Mouse (Mus musculus): ENCODE measurements at regions not wholly inside any gene's neighbourhood (a gene's known extent, or its start where the extent isn't known, plus 50 kb on each side); places are given as distances from the start of the nearest gene placed in this dataset.

DNA sequence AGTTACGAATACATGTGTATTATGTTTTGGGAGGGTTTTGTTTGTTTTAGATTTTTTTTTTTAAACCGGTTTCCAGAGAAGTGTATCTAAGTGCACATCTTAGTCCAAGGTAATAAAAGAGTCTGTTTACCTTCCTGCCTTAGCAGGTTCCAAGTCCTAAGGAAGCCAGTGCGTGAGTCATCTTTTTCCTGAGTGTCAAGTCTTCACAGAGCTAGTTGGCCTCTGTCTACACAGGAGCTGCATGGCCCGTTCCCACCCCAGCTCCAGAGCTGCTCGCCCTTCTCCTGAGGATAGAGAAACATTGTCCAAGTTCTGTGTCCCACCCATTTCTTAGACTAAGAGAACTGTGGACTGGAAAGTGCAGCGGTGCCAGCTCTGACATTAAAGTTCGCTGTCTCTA is 192.6 kb downstream of the Sptssa start:
- Histone ChIP-seq H3K27ac (replicated peaks) (no peak overlapping the region), H3K36me3 (no peaks in the 10 kb centered on the region), H3K4me1 (no peaks in the 10 kb centered on the region), H3K27me3 (ENCODE audit: low read depth, poor library complexity, severe bottlenecking) (no peaks in the 10 kb centered on the region), H3K9me3 (replicated peaks) (no peaks in the 10 kb centered on the region), H3K4me3 (no peak overlapping the region)
- WGBS = 88% methylated on average over 7 of the region's 7 CpGs
- DNase-seq (ENCODE audit: low spot score) = no peak

DNA sequence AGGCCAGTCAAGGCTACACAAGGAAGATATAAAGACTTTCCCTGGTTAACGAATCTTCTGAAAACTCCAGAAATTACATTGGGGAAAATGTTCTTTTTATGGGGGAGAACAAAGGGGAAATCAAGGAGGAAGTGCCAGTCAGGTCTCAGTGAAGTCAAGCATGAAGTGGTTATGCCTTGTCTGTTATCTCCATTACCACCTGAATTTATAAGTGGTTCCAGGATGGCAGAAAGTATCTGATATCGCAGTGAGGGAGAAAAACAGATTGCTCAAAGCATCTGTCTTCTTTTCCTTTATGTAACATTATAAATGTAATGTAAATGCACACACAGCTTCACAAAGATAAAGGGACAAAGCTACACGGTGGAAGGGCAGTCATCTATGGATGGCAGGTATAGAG is 195.0 kb downstream of the Sptssa start:
- H3K27me3 ChIP-seq (ENCODE audit: low read depth, poor library complexity, severe bottlenecking) = no peaks in the 10 kb centered on the region
- no peaks in the 10 kb centered on the region for H3K9me3 ChIP-seq (replicated peaks)
- no peak overlapping the region for H3K4me3 ChIP-seq
- no peak overlapping the region for H3K27ac ChIP-seq (replicated peaks)
- H3K4me1 ChIP-seq = no peaks in the 10 kb centered on the region
- 90% methylated on average over 3 of the region's 3 CpGs for WGBS
- H3K36me3 ChIP-seq = no peaks in the 10 kb centered on the region
- DNase-seq (ENCODE audit: low spot score) = no peak

DNA sequence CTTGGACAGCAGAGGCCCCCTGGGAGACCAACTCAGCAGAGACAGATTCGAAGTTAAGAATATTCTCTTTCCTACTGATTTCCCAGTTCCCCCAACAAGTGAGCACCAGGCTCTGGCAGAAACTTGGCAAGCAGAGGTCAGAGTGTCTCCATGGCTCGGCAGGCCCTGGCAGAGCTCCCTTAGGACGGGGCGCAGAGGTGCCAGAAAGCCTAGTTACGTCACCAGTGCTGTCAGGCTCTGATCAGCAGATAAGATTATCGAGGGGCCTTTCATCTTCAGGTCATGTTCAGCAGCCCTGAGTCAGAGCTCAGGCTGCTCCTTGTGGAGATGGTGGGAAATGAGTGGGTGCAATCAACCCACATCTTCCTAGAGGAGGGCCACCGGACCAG is 196.2 kb downstream of the Sptssa start:
- Histone ChIP-seq H3K4me1 (no peaks in the 10 kb centered on the region), H3K4me3 (no peak overlapping the region), H3K27ac (replicated peaks) (no peak overlapping the region), H3K27me3 (ENCODE audit: low read depth, poor library complexity, severe bottlenecking) (no peaks in the 10 kb centered on the region), H3K36me3 (no peaks in the 10 kb centered on the region), H3K9me3 (replicated peaks) (no peaks in the 10 kb centered on the region)
- DNase-seq (ENCODE audit: low spot score) = no peak
- WGBS = 88% methylated on average over 7 of the region's 7 CpGs

DNA sequence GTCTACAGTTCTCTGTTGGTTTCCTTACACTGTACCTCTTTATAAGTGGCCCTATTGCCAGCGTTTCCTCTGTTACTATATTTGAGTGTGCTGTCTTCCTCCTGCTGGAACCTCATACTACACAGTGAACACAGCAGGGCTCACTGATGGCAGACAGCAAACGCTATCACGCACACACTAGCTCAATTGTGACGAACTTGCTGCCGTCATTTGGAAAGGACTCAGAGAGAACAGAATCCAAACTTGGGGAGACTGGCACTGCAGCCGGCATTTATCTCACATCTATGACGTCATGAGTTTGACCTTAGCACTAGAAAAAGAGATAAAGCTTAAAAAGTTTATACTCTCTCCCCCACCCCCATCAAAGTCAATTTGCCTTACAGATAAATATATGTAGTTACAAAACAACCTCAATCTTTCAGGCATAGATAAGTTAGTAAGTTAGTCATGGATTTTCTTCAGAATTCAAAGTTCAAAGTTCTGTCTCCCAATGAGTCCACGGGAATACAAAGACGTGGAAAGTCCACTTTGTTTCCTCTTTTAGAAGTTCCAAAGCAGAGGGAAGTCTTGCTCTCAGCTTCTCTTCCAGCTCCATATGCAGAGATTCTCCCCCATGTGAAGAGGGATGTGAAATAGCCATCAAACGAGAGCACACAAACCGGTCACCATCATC is 196.8 kb downstream of the Sptssa start:
- DNase-seq (ENCODE audit: low spot score) = no peak
- H3K4me1 ChIP-seq = no peaks in the 10 kb centered on the region

DNA sequence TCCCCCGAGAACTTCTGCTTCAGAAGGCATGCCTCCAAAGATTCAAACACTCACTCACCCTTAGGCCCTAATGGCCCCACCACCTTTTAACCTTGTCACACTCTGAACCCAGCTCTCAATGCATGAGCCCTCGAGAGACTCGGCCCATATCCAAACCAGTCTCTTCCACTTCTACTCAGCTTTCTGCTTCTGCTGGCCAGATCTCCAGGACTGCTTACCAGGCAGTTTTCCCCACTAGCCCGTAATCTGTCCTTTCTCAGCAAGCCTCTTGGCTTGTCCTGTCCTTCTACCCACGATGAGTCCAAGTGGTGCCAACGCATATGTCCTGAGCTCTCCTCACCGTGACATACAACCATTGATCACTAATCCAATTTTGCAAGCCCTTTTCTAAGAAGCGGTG is 199.6 kb downstream of the Sptssa start:
- 86% methylated on average over 8 of the region's 8 CpGs for WGBS
- no peaks in the 10 kb centered on the region for H3K4me1 ChIP-seq

More for the DNA sequence above, 196.8 kb downstream of the Sptssa start:
- Histone ChIP-seq H3K36me3 (no peaks in the 10 kb centered on the region), H3K9me3 (replicated peaks) (no peaks in the 10 kb centered on the region), H3K27me3 (ENCODE audit: low read depth, poor library complexity, severe bottlenecking) (no peaks in the 10 kb centered on the region), H3K4me3 (no peak overlapping the region), H3K27ac (replicated peaks) (no peak overlapping the region)
- WGBS = 86% methylated on average over 11 of the region's 11 CpGs

DNA sequence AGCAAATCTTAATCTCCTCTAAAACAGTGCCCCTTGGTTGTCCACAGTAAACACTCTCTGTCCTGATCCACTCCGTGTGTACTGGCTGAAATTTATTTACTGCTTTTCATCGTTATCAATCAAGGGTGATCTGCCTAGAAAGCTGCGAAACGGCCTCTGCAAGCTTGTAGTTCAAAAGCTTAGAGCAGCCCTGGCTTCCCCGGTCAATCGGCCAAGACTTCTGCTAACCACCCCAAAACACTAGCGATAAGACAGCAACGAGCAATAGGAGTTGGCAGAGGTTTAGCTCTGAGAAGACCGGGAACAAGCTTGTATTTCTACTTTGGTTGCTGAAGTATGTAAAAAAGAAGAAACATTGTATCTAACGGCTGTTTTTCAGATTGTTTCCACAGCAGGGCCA is 201.8 kb downstream of the Sptssa start:
- WGBS = 92% methylated on average over 10 of the region's 10 CpGs
- 0 out of 2 replicates have a peak, but pooled peaks cover 3% of the 10 kb centered on the region for H3K4me1 ChIP-seq
- DNase-seq (ENCODE audit: low spot score) = no peak
- no peak overlapping the region for H3K4me3 ChIP-seq
- H3K36me3 ChIP-seq = no peaks in the 10 kb centered on the region
- H3K27me3 ChIP-seq (ENCODE audit: low read depth, poor library complexity, severe bottlenecking) = no peaks in the 10 kb centered on the region
- H3K9me3 ChIP-seq (replicated peaks) = no peaks in the 10 kb centered on the region
- no peak overlapping the region for H3K27ac ChIP-seq (replicated peaks)

More for the DNA sequence above, 199.6 kb downstream of the Sptssa start:
- no peaks in the 10 kb centered on the region for H3K27me3 ChIP-seq (ENCODE audit: low read depth, poor library complexity, severe bottlenecking)
- H3K27ac ChIP-seq (replicated peaks) = no peak overlapping the region
- H3K4me3 ChIP-seq = no peak overlapping the region
- H3K9me3 ChIP-seq (replicated peaks) = no peaks in the 10 kb centered on the region
- DNase-seq (ENCODE audit: low spot score) = no peak
- no peaks in the 10 kb centered on the region for H3K36me3 ChIP-seq

DNA sequence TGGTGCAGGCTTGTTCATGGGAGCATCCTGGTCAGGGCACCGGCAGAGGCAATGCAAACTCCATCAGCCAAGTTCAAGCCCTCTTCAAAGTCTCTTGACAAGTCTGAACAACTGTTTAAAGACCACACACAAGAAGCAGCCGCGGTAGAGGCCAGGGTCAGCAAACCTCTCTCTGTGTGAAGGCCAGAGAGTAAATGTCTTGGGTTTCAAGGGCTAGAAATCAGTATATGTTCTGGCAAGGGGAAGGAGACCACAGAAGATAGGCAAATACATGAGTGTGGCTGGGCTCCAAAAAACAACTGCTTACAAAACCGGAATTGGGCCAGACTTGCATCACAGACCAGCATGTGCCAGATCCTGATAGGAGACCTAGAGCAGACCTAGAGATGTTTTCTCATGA is 203.0 kb downstream of the Sptssa start:
- peaks cover 5% of the 10 kb centered on the region; the same call in 1 of the 2 replicates for H3K4me1 ChIP-seq
- H3K4me3 ChIP-seq = no peak overlapping the region
- H3K27me3 ChIP-seq (ENCODE audit: low read depth, poor library complexity, severe bottlenecking) = no peaks in the 10 kb centered on the region
- no peak for DNase-seq (ENCODE audit: low spot score)
- no peak overlapping the region for H3K27ac ChIP-seq (replicated peaks)
- 75% methylated on average over 4 of the region's 4 CpGs for WGBS
- H3K9me3 ChIP-seq (replicated peaks) = no peaks in the 10 kb centered on the region
- no peaks in the 10 kb centered on the region for H3K36me3 ChIP-seq

DNA sequence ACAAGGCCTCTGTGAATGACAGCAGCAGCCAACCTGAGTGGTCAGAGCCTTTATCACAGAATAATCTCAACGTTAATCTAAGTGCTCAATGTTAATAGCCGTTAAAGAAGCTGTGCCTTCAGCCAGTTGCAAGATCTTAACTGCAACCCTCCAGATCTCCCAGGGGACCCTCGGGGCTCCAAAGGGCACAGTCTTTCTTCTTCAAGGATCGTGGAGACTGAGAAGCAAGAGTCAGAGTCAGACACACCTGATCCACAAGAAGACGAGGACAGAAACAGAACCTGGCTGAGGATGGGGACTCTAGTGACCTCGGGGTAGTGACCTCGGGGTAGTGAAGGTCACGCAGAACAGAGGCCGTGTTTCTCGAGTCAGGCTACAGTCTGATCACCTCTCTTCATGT is 206.0 kb downstream of the Sptssa start:
- H3K27me3 ChIP-seq (ENCODE audit: low read depth, poor library complexity, severe bottlenecking) = peaks cover 8% of the 10 kb centered on the region; the same call in 1 of the 2 replicates
- no peak overlapping the region for H3K27ac ChIP-seq (replicated peaks)
- WGBS = 81% methylated on average over 10 of the region's 10 CpGs
- no peaks in the 10 kb centered on the region for H3K36me3 ChIP-seq
- peaks cover 16% of the 10 kb centered on the region for H3K4me1 ChIP-seq
- H3K4me3 ChIP-seq = no peak overlapping the region
- no peaks in the 10 kb centered on the region for H3K9me3 ChIP-seq (replicated peaks)
- DNase-seq (ENCODE audit: low spot score) = no peak

DNA sequence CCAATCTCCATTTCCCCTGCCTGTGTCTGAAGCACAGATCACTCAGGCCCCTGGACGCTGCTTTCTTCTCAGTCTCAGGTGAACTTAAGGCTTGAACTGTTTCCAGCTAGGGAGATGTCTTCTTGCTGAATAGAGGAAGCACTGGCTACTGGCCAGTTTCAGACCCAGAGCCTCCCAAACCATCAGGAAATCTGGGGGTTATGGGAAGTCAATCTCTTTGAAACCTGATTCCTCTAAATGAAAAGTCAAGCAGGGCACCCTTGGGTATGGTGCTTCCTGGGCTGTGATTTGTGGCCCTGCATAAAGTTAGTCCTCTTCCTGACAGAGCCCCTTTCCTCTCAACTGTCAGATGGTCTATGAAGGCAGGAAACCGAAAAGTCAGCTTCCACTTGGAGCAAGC is 208.2 kb downstream of the Sptssa start:
- H3K27ac ChIP-seq (replicated peaks) = no peak overlapping the region
- H3K4me1 ChIP-seq = peaks cover 16% of the 10 kb centered on the region
- no peak overlapping the region for H3K4me3 ChIP-seq
- no peaks in the 10 kb centered on the region for H3K36me3 ChIP-seq
- WGBS = 63% methylated on average over 2 of the region's 2 CpGs
- DNase-seq (ENCODE audit: low spot score) = no peak
- H3K9me3 ChIP-seq (replicated peaks) = no peaks in the 10 kb centered on the region
- H3K27me3 ChIP-seq (ENCODE audit: low read depth, poor library complexity, severe bottlenecking) = peaks cover 8% of the 10 kb centered on the region; the same call in 1 of the 2 replicates

DNA sequence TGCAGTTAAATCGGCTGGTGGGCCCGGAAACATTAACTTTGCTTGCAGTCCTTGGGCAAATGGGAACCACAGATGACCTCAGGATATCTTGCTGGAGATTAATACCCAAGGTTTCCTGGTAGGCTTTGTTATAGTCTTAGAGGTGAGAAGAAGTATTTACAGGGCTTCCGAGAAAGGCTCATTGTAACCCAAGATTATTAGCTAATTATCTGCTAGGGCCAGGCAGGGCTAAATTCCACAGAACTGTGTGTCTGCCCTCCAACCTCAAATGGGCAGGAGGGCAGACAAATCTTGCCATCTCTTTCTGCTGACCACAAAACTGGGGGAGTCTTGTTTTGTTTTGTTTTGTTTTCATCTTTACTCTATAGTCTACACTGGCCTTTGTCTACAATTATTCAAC is 209.0 kb downstream of the Sptssa start:
- Histone ChIP-seq H3K36me3 (no peaks in the 10 kb centered on the region), H3K27me3 (ENCODE audit: low read depth, poor library complexity, severe bottlenecking) (peaks cover 8% of the 10 kb centered on the region; the same call in 1 of the 2 replicates), H3K4me1 (peaks cover 16% of the 10 kb centered on the region), H3K9me3 (replicated peaks) (no peaks in the 10 kb centered on the region), H3K4me3 (no peak overlapping the region), H3K27ac (replicated peaks) (no peak overlapping the region)
- WGBS = 66% methylated on average over 3 of the region's 3 CpGs
- DNase-seq (ENCODE audit: low spot score) = no peak

DNA sequence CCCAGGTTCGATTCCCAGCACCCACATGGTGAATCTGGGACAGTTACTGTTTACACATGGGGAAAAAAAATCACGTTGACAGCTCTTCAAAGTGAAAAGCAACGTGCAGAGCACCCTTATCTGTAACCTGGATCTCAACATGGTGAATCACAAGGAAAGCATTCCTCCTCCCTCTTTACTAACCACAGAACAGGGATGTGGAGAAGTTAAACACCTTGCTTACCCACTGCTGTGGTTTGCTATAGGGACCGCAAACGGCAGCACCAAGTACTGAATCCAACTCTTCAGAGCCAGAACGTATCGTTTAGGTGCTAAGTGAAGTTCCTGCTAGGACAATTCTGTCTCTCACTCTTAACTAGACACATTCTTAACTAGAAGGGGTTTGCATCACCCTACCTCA is 210.0 kb downstream of the Sptssa start:
- no peak overlapping the region for H3K4me3 ChIP-seq
- 91% methylated on average over 7 of the region's 7 CpGs for WGBS
- no peaks in the 10 kb centered on the region for H3K36me3 ChIP-seq
- no peaks in the 10 kb centered on the region for H3K9me3 ChIP-seq (replicated peaks)
- no peak overlapping the region for H3K27ac ChIP-seq (replicated peaks)
- H3K4me1 ChIP-seq = peaks cover 16% of the 10 kb centered on the region
- no peak for DNase-seq (ENCODE audit: low spot score)
- peaks cover 8% of the 10 kb centered on the region; the same call in 1 of the 2 replicates for H3K27me3 ChIP-seq (ENCODE audit: low read depth, poor library complexity, severe bottlenecking)

DNA sequence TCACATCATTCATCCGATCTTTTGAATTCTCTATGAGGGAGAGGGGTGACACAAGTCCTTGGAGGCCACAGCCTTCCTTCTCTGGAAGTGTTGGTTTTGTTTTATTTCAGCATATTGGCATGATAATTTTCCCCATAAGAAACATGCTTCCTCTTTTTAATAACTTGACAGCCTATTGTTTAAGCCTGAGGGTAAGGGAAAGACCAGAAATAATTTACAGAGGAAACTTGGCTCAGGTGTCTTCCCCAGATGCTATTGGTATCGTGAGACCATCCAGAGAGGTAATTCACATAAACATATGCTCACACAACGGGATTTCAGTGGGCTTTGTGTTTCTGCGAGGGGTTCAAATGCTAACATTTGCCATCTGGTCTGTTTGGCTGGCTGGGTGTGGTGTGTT is 212.0 kb downstream of the Sptssa start:
- Histone ChIP-seq H3K27me3 (ENCODE audit: low read depth, poor library complexity, severe bottlenecking) (peaks cover 8% of the 10 kb centered on the region; the same call in 1 of the 2 replicates), H3K4me3 (no peak overlapping the region), H3K36me3 (no peaks in the 10 kb centered on the region), H3K4me1 (peaks cover 12% of the 10 kb centered on the region), H3K9me3 (replicated peaks) (no peaks in the 10 kb centered on the region), H3K27ac (replicated peaks) (no peak overlapping the region)
- 80% methylated on average over 4 of the region's 4 CpGs for WGBS
- no peak for DNase-seq (ENCODE audit: low spot score)

DNA sequence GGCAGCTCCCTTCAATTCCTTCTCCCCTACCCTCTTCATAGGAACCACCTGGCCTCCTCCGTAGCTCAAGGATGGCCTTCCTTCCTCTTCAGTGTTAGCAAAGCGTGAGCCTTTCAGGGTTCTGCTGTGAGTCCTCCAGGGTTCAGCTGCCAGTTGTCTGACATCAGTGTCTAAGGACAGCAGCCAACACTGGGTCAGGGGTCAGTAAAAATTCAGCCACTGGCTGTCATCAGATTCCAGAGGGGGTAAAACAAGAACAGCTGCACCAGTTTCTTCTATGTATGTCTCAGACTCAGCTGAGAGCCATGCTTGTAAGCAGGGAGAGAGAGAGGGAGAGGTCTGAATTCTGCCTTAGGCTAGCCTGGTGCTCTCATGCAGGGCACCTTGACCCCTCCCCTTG is 213.1 kb downstream of the Sptssa start:
- peak; percentile 13 for DNase-seq (ENCODE audit: low spot score)
- Histone ChIP-seq H3K4me1 (peaks cover 10% of the 10 kb centered on the region), H3K4me3 (no peak overlapping the region), H3K9me3 (replicated peaks) (no peaks in the 10 kb centered on the region), H3K27me3 (ENCODE audit: low read depth, poor library complexity, severe bottlenecking) (peaks cover 8% of the 10 kb centered on the region; the same call in 1 of the 2 replicates), H3K36me3 (no peaks in the 10 kb centered on the region), H3K27ac (replicated peaks) (no peak overlapping the region)
- WGBS = 64% methylated on average over 2 of the region's 2 CpGs

Data from midbrain, embryonic 10.5 days (tissue).